Mouse (Mus musculus) liver, adult 2 months (tissue): ENCODE results near the gene Clps. TPM values are rescaled to one million over a fixed set of nuclear protein-coding genes. Genes with fewer than 3 reads are reported as not detected.
A peak's percentile ranks its signal among the peaks of the same experiment; 100 is the strongest.

Experiments used
- DNase-seq: peaks from one replicate; pipeline ENCODE4 v3.0.0-alpha.2; 2011; ENCODE audit warnings: low read depth, low spot score; ENCODE audit errors: extremely low read depth
- H3K27ac ChIP-seq: fragments of 200-500 bp; replicated peaks from 2 replicates; pipeline ENCODE4 v1.5.1; 2012; ENCODE audit warnings: low read depth, mild to moderate bottlenecking, control low read depth, inconsistent platforms, low read length; ENCODE audit not compliant: insufficient read depth
- H3K27me3 ChIP-seq: fragments of 200-500 bp; 2 replicates; pipeline ENCODE4 v1.6.1; 2012; ENCODE audit warnings: mild to moderate bottlenecking, moderate library complexity, low read length, inconsistent platforms; ENCODE audit not compliant: control insufficient read depth, insufficient read depth
- H3K36me3 ChIP-seq: fragments of 200-500 bp; 2 replicates; pipeline ENCODE4 v1.6.1; 2012; ENCODE audit warnings: low read length, inconsistent platforms; ENCODE audit not compliant: control insufficient read depth, insufficient read depth
- H3K4me1 ChIP-seq: fragments of 200-500 bp; 2 replicates; pipeline ENCODE4 v1.6.1; 2011; ENCODE audit warnings: low read length; ENCODE audit not compliant: control insufficient read depth, insufficient read depth
- H3K4me3 ChIP-seq: fragments of 200-500 bp; 2 replicates; pipeline ENCODE4 v1.5.1; 2011; ENCODE audit warnings: low read depth, mild to moderate bottlenecking, control low read depth, low read length, moderate library complexity; ENCODE audit not compliant: insufficient read depth
- H3K79me2 ChIP-seq: fragments of 200-500 bp; 2 replicates; pipeline ENCODE4 v1.6.1; 2012; ENCODE audit warnings: inconsistent platforms, mild to moderate bottlenecking, low read length, moderate library complexity; ENCODE audit not compliant: control insufficient read depth, insufficient read depth
- H3K9ac ChIP-seq: fragments of 200-500 bp; 2 replicates; pipeline ENCODE4 v1.6.1; 2012; ENCODE audit warnings: low read depth, mild to moderate bottlenecking, control low read depth, inconsistent platforms, low read length
- CTCF ChIP-seq: fragments of 200-500 bp; IDR thresholded peaks from 2 replicates; pipeline ENCODE4 v1.5.1; 2011; ENCODE audit warnings: low read depth, low read length, control low read depth
- POLR2A ChIP-seq: fragments of 200-500 bp; IDR thresholded peaks from 2 replicates; pipeline ENCODE4 v1.6.1; 2011; ENCODE audit warnings: low read length, control low read depth; ENCODE audit not compliant: insufficient read depth; ENCODE audit errors: extremely low read depth
- WGBS: fragments of 180-500 bp; shearing (Covaris S2); methylation state at CpG from one replicate; pipeline ENCODE4 v1.1.7; 2018; 5-methylcytosine and 5-hydroxymethylcytosine counted together
- polyA plus RNA-seq: library from polyadenylated mRNA; depleted of rRNA; stranded (reverse); fragments of >200 nt; gene quantifications from 2 replicates; pipeline ENCODE4 v1.2.3, GENCODE M21; 2012
- total RNA-seq: library from RNA; depleted of rRNA; stranded (reverse); fragments of >200 nt; gene quantifications from 2 replicates; pipeline ENCODE4 v1.2.3, GENCODE M21; 2014

Clps gene
- total and polyA plus RNA-seq, 2 experiments = 1.4 to 70.1 TPM

DNA sequence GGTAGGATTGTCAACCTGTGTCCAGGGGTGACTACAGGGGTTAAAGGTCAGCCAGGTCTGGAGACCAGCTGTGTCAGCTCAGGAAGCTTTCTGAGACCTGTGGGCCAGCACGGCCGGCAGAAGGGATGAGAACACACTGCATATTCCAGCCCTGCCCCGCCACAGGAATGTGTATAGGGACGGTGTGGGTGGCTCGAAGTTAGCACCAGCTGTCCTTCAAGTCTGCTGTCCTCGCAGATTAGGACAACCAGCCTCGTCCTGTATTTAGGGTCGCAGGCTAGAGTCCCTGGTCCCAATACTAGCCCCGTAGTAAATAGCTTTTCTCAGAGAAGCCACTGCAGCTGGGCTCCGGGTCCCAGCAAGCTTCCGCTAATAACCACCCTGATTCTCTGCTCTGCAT lies 12.0 kb downstream of the Clps start:
- Histone ChIP-seq H3K4me1 (no peaks in the 10 kb centered on the region), H3K79me2 (no peaks in the 10 kb centered on the region), H3K27me3 (no peaks in the 10 kb centered on the region), H3K27ac (no peak overlapping the region), H3K9ac (no peak overlapping the region), H3K36me3 (no peaks in the 10 kb centered on the region), H3K4me3 (no peak overlapping the region)
- 72% methylated on average over 11 of the region's 11 CpGs for WGBS
- no peak for DNase-seq
- TF ChIP-seq POLR2A (no peak), CTCF (no peak)

DNA sequence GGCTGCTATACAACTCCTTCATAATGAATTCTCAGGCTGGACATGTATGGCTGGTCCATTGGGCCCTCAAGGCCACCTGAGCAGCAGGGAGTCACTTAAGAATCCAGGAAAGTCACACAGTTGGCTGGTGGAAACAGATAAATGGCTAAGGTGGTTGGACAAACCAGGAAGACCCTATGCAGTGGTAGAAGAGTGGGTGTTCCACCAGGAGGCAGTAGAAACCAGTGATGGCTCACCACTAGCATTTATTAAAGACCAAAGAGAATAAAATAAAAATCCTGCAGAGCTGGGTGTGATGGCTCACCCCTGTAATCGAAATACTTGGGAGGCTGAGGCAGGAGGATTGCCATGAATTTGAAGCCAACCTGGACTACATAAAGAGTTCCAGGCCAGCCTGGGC lies 13.6 kb downstream of the Clps start:
- Histone ChIP-seq H3K27ac (no peak overlapping the region), H3K27me3 (no peaks in the 10 kb centered on the region), H3K36me3 (no peaks in the 10 kb centered on the region), H3K9ac (no peak overlapping the region), H3K79me2 (no peaks in the 10 kb centered on the region), H3K4me3 (no peak overlapping the region), H3K4me1 (no peaks in the 10 kb centered on the region)
- no peak for TF ChIP-seq POLR2A
- no peak for TF ChIP-seq CTCF
- DNase-seq = no peak
- WGBS = 86% methylated on average over 1 of the region's 1 CpGs

DNA sequence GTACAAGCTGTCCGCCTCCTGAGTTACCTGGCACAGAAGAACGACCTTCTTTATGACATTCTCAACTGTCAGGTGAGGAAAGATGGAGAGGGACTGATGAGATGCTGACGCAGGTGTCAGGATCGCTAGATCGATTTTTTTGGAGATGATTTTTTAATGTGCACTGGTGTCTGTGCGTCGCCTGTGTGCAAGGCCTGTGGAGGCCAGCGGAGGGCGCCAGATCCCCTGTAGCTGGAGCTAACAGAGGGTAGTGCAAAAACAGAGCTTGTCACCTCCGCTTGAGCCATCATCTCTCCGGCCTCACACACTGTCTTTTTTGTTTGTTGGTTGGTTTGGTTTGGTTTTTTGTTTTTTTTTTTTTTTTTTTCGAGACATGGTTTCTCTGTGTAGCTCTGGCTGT lies 22.7 kb downstream of the Clps start:
- Histone ChIP-seq H3K36me3 (no peaks in the 10 kb centered on the region), H3K27me3 (peaks cover 4% of the 10 kb centered on the region; the same call in 1 of the 2 replicates), H3K4me1 (no peaks in the 10 kb centered on the region), H3K27ac (no peak overlapping the region), H3K9ac (no peak overlapping the region), H3K79me2 (no peaks in the 10 kb centered on the region), H3K4me3 (no peak overlapping the region)
- DNase-seq = no peak
- 0 out of 2 replicates have a peak, but pooled peaks have one; percentile 8 for TF ChIP-seq CTCF
- TF ChIP-seq POLR2A = no peak
- WGBS = 53% methylated on average over 12 of the region's 12 CpGs

- Histone ChIP-seq H3K27me3 (no peaks in the 10 kb centered on the region; the same call in 1 of the 2 replicates), H3K27ac (no peak overlapping the region), H3K9ac (no peak overlapping the region), H3K79me2 (no peaks in the 10 kb centered on the region), H3K4me1 (no peaks in the 10 kb centered on the region), H3K36me3 (no peaks in the 10 kb centered on the region), H3K4me3 (no peak overlapping the region)
- 90% methylated on average over 13 of the region's 13 CpGs for WGBS
- DNase-seq = no peak
- TF ChIP-seq POLR2A (no peak), CTCF (no peak)
These were observed 27.2 kb downstream of the Clps start for GRCm38 (mm10) chr17:28533327-28533726.

GRCm38 (mm10) chr17:28532557-28532956 lies 28.0 kb downstream of the Clps start:
- 83% methylated on average over 7 of the region's 7 CpGs for WGBS
- Histone ChIP-seq H3K79me2 (no peaks in the 10 kb centered on the region), H3K27ac (no peak overlapping the region), H3K4me1 (no peaks in the 10 kb centered on the region), H3K27me3 (no peaks in the 10 kb centered on the region; the same call in 1 of the 2 replicates), H3K4me3 (no peak overlapping the region), H3K36me3 (no peaks in the 10 kb centered on the region), H3K9ac (no peak overlapping the region)
- no peak for TF ChIP-seq POLR2A
- no peak for DNase-seq

GRCm38 (mm10) chr17:28531946-28532345 lies 28.6 kb downstream of the Clps start:
- DNase-seq = no peak
- Histone ChIP-seq H3K9ac (no peak overlapping the region), H3K79me2 (no peaks in the 10 kb centered on the region), H3K27me3 (no peaks in the 10 kb centered on the region), H3K36me3 (no peaks in the 10 kb centered on the region), H3K27ac (no peak overlapping the region), H3K4me1 (no peaks in the 10 kb centered on the region), H3K4me3 (no peak overlapping the region)
- WGBS = 44% methylated on average over 18 of the region's 18 CpGs
- no peak for TF ChIP-seq POLR2A
- TF ChIP-seq CTCF = no peak
